Mouse (Mus musculus): Measurements from ENCODE around the gene Itga6. TPM values are rescaled to one million over a fixed set of nuclear protein-coding genes. Genes with fewer than 3 reads are reported as not detected.

The Itga6 gene
- polyA plus RNA-seq, 1 experiment from 2014 or later, result 95.8 TPM

GRCm38 (mm10) chr2:71865022-71865421, 119.6 kb downstream of the Itga6 start:
- Histone ChIP-seq H3K4me1 (ENCODE audit: control insufficient read depth, insufficient read depth, low read length) (no peaks in the 10 kb centered on the region), H3K9me3 (ENCODE audit: control insufficient read depth, low read length) (no peaks in the 10 kb centered on the region), H3K9ac (ENCODE audit: low read depth, low read length) (no peak overlapping the region), H3K27ac (ENCODE audit: low read depth, low read length) (no peak overlapping the region), H3K27me3 (ENCODE audit: control insufficient read depth, insufficient read depth, low read length) (no peaks in the 10 kb centered on the region), H3K4me2 (replicated peaks; ENCODE audit: low read depth, low read length) (no peak overlapping the region), H3K36me3 (ENCODE audit: control insufficient read depth, insufficient read depth, low read length) (no peaks in the 10 kb centered on the region), H3K4me3 (ENCODE audit: low read length) (no peak overlapping the region)
- WGBS, result 62% methylated on average over 3 of the region's 3 CpGs
- no peak for ATAC-seq (ENCODE audit: low FRiP score, low TSS enrichment)

- no peaks in the 10 kb centered on the region for H3K27me3 ChIP-seq (ENCODE audit: control insufficient read depth, insufficient read depth, low read length)
- H3K4me1 ChIP-seq (ENCODE audit: control insufficient read depth, insufficient read depth, low read length), result no peaks in the 10 kb centered on the region
- no peak overlapping the region for H3K27ac ChIP-seq (ENCODE audit: low read depth, low read length)
- H3K9me3 ChIP-seq (ENCODE audit: control insufficient read depth, low read length), result no peaks in the 10 kb centered on the region
- ATAC-seq (ENCODE audit: low FRiP score, low TSS enrichment), result no peak
- H3K4me2 ChIP-seq (replicated peaks; ENCODE audit: low read depth, low read length), result no peak overlapping the region
- WGBS, result 61% methylated on average over 3 of the region's 3 CpGs
- H3K4me3 ChIP-seq (ENCODE audit: low read length), result no peak overlapping the region
- H3K36me3 ChIP-seq (ENCODE audit: control insufficient read depth, insufficient read depth, low read length), result no peaks in the 10 kb centered on the region
- H3K9ac ChIP-seq (ENCODE audit: low read depth, low read length), result no peak overlapping the region
These were observed 120.5 kb downstream of the Itga6 start for GRCm38 (mm10) chr2:71865935-71866334.

- H3K36me3 ChIP-seq (ENCODE audit: control insufficient read depth, insufficient read depth, low read length), result no peaks in the 10 kb centered on the region
- no peak for ATAC-seq (ENCODE audit: low FRiP score, low TSS enrichment)
- H3K9ac ChIP-seq (ENCODE audit: low read depth, low read length), result no peak overlapping the region
- no peaks in the 10 kb centered on the region for H3K9me3 ChIP-seq (ENCODE audit: control insufficient read depth, low read length)
- H3K4me3 ChIP-seq (ENCODE audit: low read length), result no peak overlapping the region
- no peak overlapping the region for H3K4me2 ChIP-seq (replicated peaks; ENCODE audit: low read depth, low read length)
- no peak overlapping the region; the same call in 1 of the 2 replicates for H3K27ac ChIP-seq (ENCODE audit: low read depth, low read length)
- H3K27me3 ChIP-seq (ENCODE audit: control insufficient read depth, insufficient read depth, low read length), result no peaks in the 10 kb centered on the region
- H3K4me1 ChIP-seq (ENCODE audit: control insufficient read depth, insufficient read depth, low read length), result no peaks in the 10 kb centered on the region
- WGBS, result 57% methylated on average over 1 of the region's 1 CpGs
These were observed 121.1 kb downstream of the Itga6 start for GRCm38 (mm10) chr2:71866565-71866964.

GRCm38 (mm10) chr2:71867019-71867418, 121.6 kb downstream of the Itga6 start:
- H3K4me2 ChIP-seq (replicated peaks; ENCODE audit: low read depth, low read length), result no peak overlapping the region
- ATAC-seq (ENCODE audit: low FRiP score, low TSS enrichment), result no peak
- no peaks in the 10 kb centered on the region for H3K4me1 ChIP-seq (ENCODE audit: control insufficient read depth, insufficient read depth, low read length)
- H3K27me3 ChIP-seq (ENCODE audit: control insufficient read depth, insufficient read depth, low read length), result no peaks in the 10 kb centered on the region
- H3K36me3 ChIP-seq (ENCODE audit: control insufficient read depth, insufficient read depth, low read length), result no peaks in the 10 kb centered on the region
- H3K9me3 ChIP-seq (ENCODE audit: control insufficient read depth, low read length), result no peaks in the 10 kb centered on the region
- WGBS, result 63% methylated on average over 3 of the region's 3 CpGs
- H3K27ac ChIP-seq (ENCODE audit: low read depth, low read length), result peak overlapping the region; percentile 47; the same call in 1 of the 2 replicates
- no peak overlapping the region for H3K4me3 ChIP-seq (ENCODE audit: low read length)
- no peak overlapping the region for H3K9ac ChIP-seq (ENCODE audit: low read depth, low read length)

- H3K36me3 ChIP-seq (ENCODE audit: control insufficient read depth, insufficient read depth, low read length), result no peaks in the 10 kb centered on the region
- no peak overlapping the region for H3K9ac ChIP-seq (ENCODE audit: low read depth, low read length)
- no peak overlapping the region for H3K4me3 ChIP-seq (ENCODE audit: low read length)
- no peaks in the 10 kb centered on the region for H3K27me3 ChIP-seq (ENCODE audit: control insufficient read depth, insufficient read depth, low read length)
- 9% methylated on average over 5 of the region's 5 CpGs for WGBS
- H3K4me2 ChIP-seq (replicated peaks; ENCODE audit: low read depth, low read length), result 0 out of 2 replicates have a peak overlapping the region, but pooled peaks have one; percentile 17
- no peaks in the 10 kb centered on the region for H3K4me1 ChIP-seq (ENCODE audit: control insufficient read depth, insufficient read depth, low read length)
- no peak; the same call in 1 of the 2 replicates for ATAC-seq (ENCODE audit: low FRiP score, low TSS enrichment)
- H3K27ac ChIP-seq (ENCODE audit: low read depth, low read length), result peak overlapping the region; percentile 47; the same call in 1 of the 2 replicates
- no peaks in the 10 kb centered on the region for H3K9me3 ChIP-seq (ENCODE audit: control insufficient read depth, low read length)
These were observed 122.1 kb downstream of the Itga6 start for GRCm38 (mm10) chr2:71867480-71867879.

GRCm38 (mm10) chr2:71868256-71868655, 122.8 kb downstream of the Itga6 start:
- H3K27me3 ChIP-seq (ENCODE audit: control insufficient read depth, insufficient read depth, low read length), result no peaks in the 10 kb centered on the region
- H3K27ac ChIP-seq (ENCODE audit: low read depth, low read length), result no peak overlapping the region
- WGBS, result 82% methylated on average over 1 of the region's 1 CpGs

GRCm38 (mm10) chr2:71872141-71872540, 126.7 kb downstream of the Itga6 start:
- peak overlapping the region; percentile 73 for H3K4me2 ChIP-seq (replicated peaks; ENCODE audit: low read depth, low read length)
- no peak overlapping the region for H3K9ac ChIP-seq (ENCODE audit: low read depth, low read length)
- H3K27ac ChIP-seq (ENCODE audit: low read depth, low read length), result no peak overlapping the region
- H3K9me3 ChIP-seq (ENCODE audit: control insufficient read depth, low read length), result no peaks in the 10 kb centered on the region
- H3K36me3 ChIP-seq (ENCODE audit: control insufficient read depth, insufficient read depth, low read length), result no peaks in the 10 kb centered on the region
- no peak for ATAC-seq (ENCODE audit: low FRiP score, low TSS enrichment)
- no peaks in the 10 kb centered on the region for H3K27me3 ChIP-seq (ENCODE audit: control insufficient read depth, insufficient read depth, low read length)
- peaks cover 6% of the 10 kb centered on the region; the same call in 1 of the 2 replicates for H3K4me1 ChIP-seq (ENCODE audit: control insufficient read depth, insufficient read depth, low read length)
- WGBS, result 77% methylated on average over 10 of the region's 10 CpGs
- peak overlapping the region; percentile 61 for H3K4me3 ChIP-seq (ENCODE audit: low read length)

More at GRCm38 (mm10) chr2:71868256-71868655, 122.8 kb downstream of the Itga6 start:
- no peak overlapping the region for H3K4me3 ChIP-seq (ENCODE audit: low read length)
- H3K4me1 ChIP-seq (ENCODE audit: control insufficient read depth, insufficient read depth, low read length), result no peaks in the 10 kb centered on the region
- no peak overlapping the region for H3K4me2 ChIP-seq (replicated peaks; ENCODE audit: low read depth, low read length)
- ATAC-seq (ENCODE audit: low FRiP score, low TSS enrichment), result no peak
- no peak overlapping the region for H3K9ac ChIP-seq (ENCODE audit: low read depth, low read length)
- H3K9me3 ChIP-seq (ENCODE audit: control insufficient read depth, low read length), result no peaks in the 10 kb centered on the region
- no peaks in the 10 kb centered on the region for H3K36me3 ChIP-seq (ENCODE audit: control insufficient read depth, insufficient read depth, low read length)

- ATAC-seq (ENCODE audit: low FRiP score, low TSS enrichment), result peak; percentile 97
- no peaks in the 10 kb centered on the region for H3K9me3 ChIP-seq (ENCODE audit: control insufficient read depth, low read length)
- H3K27ac ChIP-seq (ENCODE audit: low read depth, low read length), result peak within 1 kb of the TSS; percentile 70
- H3K36me3 ChIP-seq (ENCODE audit: control insufficient read depth, insufficient read depth, low read length), result 0 out of 2 replicates have a peak, but pooled peaks cover 2% of the 10 kb centered on the region
- no peaks in the 10 kb centered on the region for H3K27me3 ChIP-seq (ENCODE audit: control insufficient read depth, insufficient read depth, low read length)
- H3K4me1 ChIP-seq (ENCODE audit: control insufficient read depth, insufficient read depth, low read length), result peaks cover 6% of the 10 kb centered on the region; the same call in 1 of the 2 replicates
- WGBS, result under 1% methylated on average over 54 of the region's 55 CpGs
- peak within 1 kb of the TSS; percentile 73 for H3K4me2 ChIP-seq (replicated peaks; ENCODE audit: low read depth, low read length)
- peak within 1 kb of the TSS; percentile 61 for H3K4me3 ChIP-seq (ENCODE audit: low read length)
- peak within 1 kb of the TSS; percentile 76 for H3K9ac ChIP-seq (ENCODE audit: low read depth, low read length)
These were observed 127.5 kb downstream of the Itga6 start, which contains the start of gene Pdk1 for GRCm38 (mm10) chr2:71872801-71873443. Pdk1 (plus strand) TSS chr2:71873224.

Measured in kidney, embryonic 14.5 days (tissue).